8 mouse cellular contexts compared by ENCODE assay signal in genomic region chr19:44544775-44545174, GRCm38 (mm10). TPM values are rescaled to one million over a fixed set of nuclear protein-coding genes. Genes with fewer than 3 reads are reported as not detected.
DNase-seq lines count a peak whose midpoint lies in the region; ATAC-seq and TF ChIP-seq lines count a peak whose summit lies in the region.

No protein-coding gene starts in this region.

- H3K27ac ChIP-seq in ES-E14 (ENCODE audit: insufficient read depth, low read depth, low read length, poor library complexity, severe bottlenecking), result no peak overlapping the region
- no peak overlapping the region for H3K27ac ChIP-seq in hindbrain, embryonic 12.5 days

- peak; percentile 85 for TF ChIP-seq CTCF in brain, embryonic 14.5 days (IDR thresholded peaks at IDR 0.05; ENCODE audit: borderline replicate concordance, extremely low read depth, insufficient read depth, insufficient read length)

- in situ Hi-C loops in ES-E14 (cut with MboI; ENCODE audit: low sequenced_read_pairs in 2 of 2, unreplicated experiment in 2 of 2), result no loop called here

- H3K36me3 ChIP-seq in ES-E14 (ENCODE audit: control insufficient read depth, insufficient read depth, low read length, poor library complexity, severe bottlenecking), result peaks cover under 1% of the 10 kb centered on the region; the same call in 1 of the 2 replicates
- H3K36me3 ChIP-seq in hindbrain, embryonic 12.5 days, result peaks cover 20% of the 10 kb centered on the region

- H3K4me1 ChIP-seq in ES-E14 (ENCODE audit: control insufficient read depth in 2 of 2, insufficient read depth in 2 of 2, low read length in 2 of 2, poor library complexity in 1 of 2), result no peaks in the 10 kb centered on the region
- H3K4me1 ChIP-seq in hindbrain, embryonic 12.5 days, result peaks cover 7% of the 10 kb centered on the region

- peaks cover 30% of the 10 kb centered on the region for H3K27me3 ChIP-seq in hindbrain, embryonic 12.5 days

- peak overlapping the region; percentile 91 for H3K4me2 ChIP-seq in hindbrain, embryonic 12.5 days (replicated peaks)

- DNase-seq in ES-E14 (ENCODE audit: low read depth, low spot score), result peak; percentile 68
- DNase-seq in brain, embryonic 14.5 days (ENCODE audit: low read depth), result peak; percentile 89
- peak; percentile 37 for DNase-seq in fibroblast of lung, adult 2 months (ENCODE audit: low read depth)
- DNase-seq in layer of hippocampus, postnatal 10 days (ENCODE audit: low spot score in 2 of 2), result peak; percentile 79 to 80
- peak; percentile 84 for DNase-seq in lung, postnatal 10 days
- peak; percentile 85 for DNase-seq in retina, postnatal 1 day
- DNase-seq in thymus, postnatal 4 days, result peak; percentile 91

- peak overlapping the region in 1 of 2 experiments; percentile 91; a peak in 1 of 4 replicates for H3K4me3 ChIP-seq in ES-E14 (ENCODE audit: insufficient read depth in 1 of 2, low read depth in 1 of 2, low read length in 2 of 2, poor library complexity in 1 of 2, severe bottlenecking in 1 of 2)
- H3K4me3 ChIP-seq in hindbrain, embryonic 12.5 days, result no peak overlapping the region

- ATAC-seq in hindbrain, embryonic 12.5 days (ENCODE audit: low FRiP score), result no peak

- TF ChIP-seq POLR2A in brain, embryonic 14.5 days (IDR thresholded peaks at IDR 0.05; ENCODE audit: borderline replicate concordance, extremely low read depth, insufficient read depth, insufficient read length, poor library complexity, severe bottlenecking), result no peak

- H3K9ac ChIP-seq in ES-E14 (ENCODE audit: insufficient read depth, low read depth, low read length, poor library complexity, severe bottlenecking), result no peak overlapping the region
- H3K9ac ChIP-seq in hindbrain, embryonic 12.5 days, result no peak overlapping the region

- 2% methylated on average over 13 of the region's 13 CpGs for WGBS in hindbrain, embryonic 12.5 days

- H3K9me3 ChIP-seq in ES-E14 (ENCODE audit: control insufficient read depth, insufficient read depth, low read depth, low read length), result no peaks in the 10 kb centered on the region
- H3K9me3 ChIP-seq in hindbrain, embryonic 12.5 days (replicated peaks), result peaks cover 15% of the 10 kb centered on the region

TF ChIP-seq in ES-E14, 5 proteins besides CTCF, POLR2A, EP300 and RAD21:
- TF ChIP-seq ZC3H11A (IDR thresholded peaks at IDR 0.05; ENCODE audit: borderline replicate concordance, low read depth, low read length), result no peak

RNA-seq across cellular contexts. Expression of gene Sec31b, which starts 0.9 kb away (rescaled TPM):
- 0.54 and 0.90 TPM in 2 replicates for total RNA-seq in ES-E14 (2012; rRNA removed)
- polyA plus RNA-seq in brain, embryonic 14.5 days (2012; rRNA removed), result 0.42 and 0.72 TPM in 2 replicates
- polyA plus RNA-seq in hindbrain, embryonic 12.5 days (2016; fragmentation: Nextera tagmentation; extraction: Ambion mirVana), result 0.70 and 0.71 TPM in 2 replicates
- total RNA-seq in layer of hippocampus, postnatal 10 days (2021), result under 1 TPM; 0.11 to 0.34 TPM

RNA-seq across cellular contexts. Expression of gene Gm20538, which starts 7.9 kb away (rescaled TPM):
- total RNA-seq in ES-E14 (2012; rRNA removed), result not detected in 2 replicates
- not detected in 2 replicates for polyA plus RNA-seq in brain, embryonic 14.5 days (2012; rRNA removed)
- not detected in 2 replicates for polyA plus RNA-seq in hindbrain, embryonic 12.5 days (2016; fragmentation: Nextera tagmentation; extraction: Ambion mirVana)
- total RNA-seq in layer of hippocampus, postnatal 10 days (2021), result not detected

RNA-seq across cellular contexts. Expression of gene Ndufb8, which starts 10.5 kb away (rescaled TPM):
- 431 and 552 TPM in 2 replicates for total RNA-seq in ES-E14 (2012; rRNA removed)
- polyA plus RNA-seq in brain, embryonic 14.5 days (2012; rRNA removed), result 434 and 563 TPM in 2 replicates
- polyA plus RNA-seq in hindbrain, embryonic 12.5 days (2016; fragmentation: Nextera tagmentation; extraction: Ambion mirVana), result 400 and 440 TPM in 2 replicates
- total RNA-seq in layer of hippocampus, postnatal 10 days (2021), result 100 to 1,000 TPM; 371 to 384 TPM

RNA-seq across cellular contexts. Expression of gene Hif1an, which starts 17.9 kb away (rescaled TPM):
- 18.2 and 18.6 TPM in 2 replicates for total RNA-seq in ES-E14 (2012; rRNA removed)
- polyA plus RNA-seq in brain, embryonic 14.5 days (2012; rRNA removed), result 29.5 TPM in 2 replicates
- 42.0 TPM in 2 replicates for polyA plus RNA-seq in hindbrain, embryonic 12.5 days (2016; fragmentation: Nextera tagmentation; extraction: Ambion mirVana)
- 10 to 100 TPM; 30.2 to 33.1 TPM for total RNA-seq in layer of hippocampus, postnatal 10 days (2021)

RNA-seq across cellular contexts. Expression of gene Wnt8b, which starts 51.5 kb away (rescaled TPM):
- 0.27 and 0.69 TPM in 2 replicates for total RNA-seq in ES-E14 (2012; rRNA removed)
- 3.6 and 3.7 TPM in 2 replicates for polyA plus RNA-seq in brain, embryonic 14.5 days (2012; rRNA removed)
- 0.87 and 0.93 TPM in 2 replicates for polyA plus RNA-seq in hindbrain, embryonic 12.5 days (2016; fragmentation: Nextera tagmentation; extraction: Ambion mirVana)
- under 1 TPM; 0.30 to 0.31 TPM for total RNA-seq in layer of hippocampus, postnatal 10 days (2021)

Comparison
In these comparisons a context has a peak if more than half of its experiments do, and no peak if none do; other contexts are left out.
1. DNase-seq: peak in every context shown above with its lines; median percentile 91 in thymus, postnatal 4 days; 89 in brain, embryonic 14.5 days; 85 in retina, postnatal 1 day; 84 in lung, postnatal 10 days; 80 in layer of hippocampus, postnatal 10 days; 68 in ES-E14; 37 in fibroblast of lung, adult 2 months.